Mouse (Mus musculus) forebrain, embryonic 14.5 days (tissue): ENCODE measurements around the gene Erp29. TPM values are rescaled to one million over a fixed set of nuclear protein-coding genes. Genes with fewer than 3 reads are reported as not detected.

ENCODE experiments used
- ATAC-seq: fragments of 200-750 bp; cut with Nextera tagmentation; 2 replicates; pipeline ENCODE4 v1.8.0; 2017; ENCODE audit warnings: mild to moderate bottlenecking, moderate library complexity
- DNase-seq: peaks from one replicate; pipeline ENCODE4 v3.0.0-alpha.2; 2015; ENCODE audit warnings: low spot score
- H3K27ac ChIP-seq: fragments of 300-500 bp; sonication (generic); 2 replicates; pipeline ENCODE4 v1.5.1; 2014; ENCODE audit warnings: low read depth, mild to moderate bottlenecking, control low read depth, low read length, moderate library complexity
- H3K27me3 ChIP-seq: fragments of 300-500 bp; sonication (generic); replicated peaks from 2 replicates; pipeline ENCODE4 v1.6.1; 2014; ENCODE audit warnings: low read length, control low read depth, mixed read lengths; ENCODE audit not compliant: control insufficient read depth, insufficient read depth
- H3K36me3 ChIP-seq: fragments of 300-500 bp; sonication (generic); 2 replicates; pipeline ENCODE4 v1.6.1; 2014; ENCODE audit warnings: low read length, control low read depth; ENCODE audit not compliant: control insufficient read depth, insufficient read depth
- H3K4me1 ChIP-seq: fragments of 300-500 bp; sonication (generic); 2 replicates; pipeline ENCODE4 v1.6.1; 2014; ENCODE audit warnings: antibody characterized with exemption, low read length, control low read depth; ENCODE audit not compliant: control insufficient read depth, insufficient read depth
- H3K4me2 ChIP-seq: fragments of 300-500 bp; sonication (generic); 2 replicates; pipeline ENCODE4 v1.6.1; 2014; ENCODE audit warnings: mild to moderate bottlenecking, control low read depth, low read length
- H3K4me3 ChIP-seq: fragments of 300-500 bp; sonication (generic); 2 replicates; pipeline ENCODE4 v1.5.1; 2014; ENCODE audit warnings: low read depth, low read length, control low read depth
- H3K9ac ChIP-seq: fragments of 300-500 bp; sonication (generic); 2 replicates; pipeline ENCODE4 v1.6.1; 2014; ENCODE audit warnings: mild to moderate bottlenecking, low read length, control low read depth, moderate library complexity
- H3K9me3 ChIP-seq: fragments of 300-500 bp; sonication (generic); replicated peaks from 2 replicates; pipeline ENCODE4 v1.6.1; 2016; ENCODE audit warnings: low read length, control low read depth, mixed read lengths; ENCODE audit not compliant: control insufficient read depth
- WGBS: fragments of 180-500 bp; shearing (Covaris S2); extraction: QIAGEN DNeasy Blood & Tissue Kit; methylation state at CpG from one replicate; pipeline ENCODE4 v1.1.7; 2014; 5-methylcytosine and 5-hydroxymethylcytosine counted together
- polyA plus RNA-seq: library from polyadenylated mRNA; unstranded; fragments of >200 nt; fragmentation: Nextera tagmentation; extraction: Ambion mirVana; gene quantifications from 2 replicates; pipeline ENCODE4 v1.2.1, GENCODE M21; 2014

The Erp29 gene
- polyA plus RNA-seq, 1 experiment from 2014 or later = 138 TPM

DNA sequence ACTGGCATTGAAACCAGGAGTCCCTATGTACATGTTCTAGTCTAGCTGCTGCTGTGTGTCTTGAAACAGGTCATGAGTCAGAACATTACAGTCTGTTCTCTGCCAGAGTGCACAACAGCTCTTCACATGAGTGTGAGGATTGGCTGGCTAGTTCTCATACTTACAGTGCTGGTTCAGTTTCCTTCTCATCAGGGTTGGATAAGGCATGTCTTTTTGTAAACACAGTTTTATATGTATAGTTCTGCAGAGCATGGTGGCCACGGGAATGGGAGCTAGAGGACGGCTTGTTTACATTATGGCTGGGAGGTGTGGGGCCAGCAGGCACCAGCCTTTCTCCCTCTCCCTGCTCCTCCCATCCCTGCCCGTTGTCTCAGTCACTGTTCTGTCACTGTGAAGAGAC lies 17.3 kb upstream of the Erp29 start:
- no peak overlapping the region for H3K9ac ChIP-seq

DNA sequence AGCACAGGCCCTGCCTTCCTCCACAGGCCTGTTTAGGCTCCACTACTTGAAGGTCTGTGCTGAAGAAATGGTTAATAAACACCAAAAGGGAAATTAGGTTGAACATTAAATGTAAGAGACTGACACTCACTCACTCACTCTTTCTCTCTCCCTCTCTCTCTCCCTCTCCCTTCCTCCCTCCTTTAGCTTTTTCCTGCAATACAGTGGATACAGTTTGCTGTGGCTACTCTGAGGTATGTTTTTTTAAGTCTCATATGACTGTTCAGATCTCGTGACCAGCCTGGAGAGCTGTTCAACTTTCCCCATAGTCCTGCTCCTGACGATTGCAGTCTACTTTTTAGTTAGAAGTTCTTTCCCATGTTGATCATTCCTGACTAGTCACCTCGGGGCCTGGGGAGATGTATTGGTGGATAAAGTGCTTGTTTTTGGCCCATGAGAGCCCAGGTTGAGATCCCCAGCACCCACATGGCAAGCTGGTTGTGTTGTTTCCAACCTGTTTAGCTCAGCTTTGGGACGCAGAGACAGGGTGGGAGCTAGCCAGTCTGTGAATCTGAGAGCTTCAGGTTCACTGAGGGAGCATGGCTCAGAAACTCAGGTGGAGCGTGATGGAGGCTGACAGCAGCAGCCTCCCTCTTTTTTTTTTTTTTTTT lies 11.4 kb upstream of the Erp29 start:
- H3K9me3 ChIP-seq = no peaks in the 10 kb centered on the region
- no peak overlapping the region for H3K9ac ChIP-seq
- no peak overlapping the region for H3K27ac ChIP-seq
- WGBS = 79% methylated on average over 5 of the region's 5 CpGs
- H3K27me3 ChIP-seq = no peaks in the 10 kb centered on the region
- ATAC-seq (no peak), DNase-seq (no peak)
- no peak overlapping the region for H3K4me2 ChIP-seq
- no peak overlapping the region for H3K4me3 ChIP-seq
- no peaks in the 10 kb centered on the region for H3K36me3 ChIP-seq
- no peaks in the 10 kb centered on the region for H3K4me1 ChIP-seq

More for the DNA sequence above, 17.3 kb upstream of the Erp29 start:
- no peak for ATAC-seq
- no peak for DNase-seq
- Histone ChIP-seq H3K27ac (no peak overlapping the region), H3K36me3 (no peaks in the 10 kb centered on the region), H3K4me2 (no peak overlapping the region), H3K4me3 (no peak overlapping the region), H3K4me1 (no peaks in the 10 kb centered on the region), H3K27me3 (no peaks in the 10 kb centered on the region), H3K9me3 (no peaks in the 10 kb centered on the region)
- 76% methylated on average over 3 of the region's 3 CpGs for WGBS

GRCm38 (mm10) chr5:121462967-121463366 lies 10.7 kb upstream of the Erp29 start:
- DNase-seq = no peak
- Histone ChIP-seq H3K4me3 (no peak overlapping the region), H3K4me2 (no peak overlapping the region), H3K36me3 (no peaks in the 10 kb centered on the region), H3K9ac (no peak overlapping the region), H3K9me3 (no peaks in the 10 kb centered on the region), H3K27me3 (no peaks in the 10 kb centered on the region), H3K4me1 (no peaks in the 10 kb centered on the region), H3K27ac (no peak overlapping the region)
- no peak for ATAC-seq
- WGBS = 58% methylated on average over 5 of the region's 5 CpGs

- Histone ChIP-seq H3K9me3 (no peaks in the 10 kb centered on the region), H3K4me2 (no peak overlapping the region), H3K4me3 (no peak overlapping the region), H3K36me3 (no peaks in the 10 kb centered on the region), H3K4me1 (no peaks in the 10 kb centered on the region), H3K27ac (no peak overlapping the region), H3K9ac (no peak overlapping the region), H3K27me3 (no peaks in the 10 kb centered on the region)
- ATAC-seq (no peak), DNase-seq (no peak)
- WGBS = 37% methylated on average over 1 of the region's 1 CpGs
These were observed 9.8 kb upstream of the Erp29 start for GRCm38 (mm10) chr5:121462171-121462502.

DNA sequence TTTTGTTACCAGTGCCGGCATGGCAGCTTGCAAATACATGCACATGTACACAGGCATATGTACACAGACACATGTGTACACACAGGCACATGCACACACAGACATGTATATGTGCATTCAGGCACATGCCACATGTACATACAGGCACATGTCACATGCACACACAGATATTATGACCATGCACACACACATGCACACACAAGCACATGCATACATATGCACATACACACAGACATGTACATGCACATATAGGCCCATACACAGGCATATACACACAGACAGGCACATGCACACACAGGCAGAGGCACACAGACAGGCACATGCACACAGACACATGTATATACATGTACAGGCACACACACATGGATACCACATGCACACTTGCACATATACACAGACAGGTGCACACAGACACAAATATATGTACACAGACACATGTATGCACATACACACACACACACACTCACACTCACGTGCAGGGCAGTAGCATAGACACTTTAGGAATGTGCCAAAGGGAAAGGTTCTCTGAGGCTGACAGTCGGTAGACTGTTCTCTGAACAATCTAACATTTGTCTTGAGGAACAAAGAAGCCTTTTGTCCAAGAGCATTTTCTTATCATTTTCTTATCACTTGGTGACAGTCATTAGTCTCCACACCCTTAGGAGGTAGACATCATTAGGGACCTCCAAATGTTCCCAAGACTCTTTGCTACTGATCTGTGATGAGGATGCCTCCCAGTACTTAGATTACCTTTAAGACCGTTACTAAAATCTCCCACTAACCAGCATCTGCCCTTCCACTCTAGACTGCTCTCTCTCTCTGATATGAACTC lies 9.2 kb upstream of the Erp29 start:
- Histone ChIP-seq H3K9ac (no peak overlapping the region), H3K4me3 (no peak overlapping the region), H3K9me3 (no peaks in the 10 kb centered on the region), H3K36me3 (no peaks in the 10 kb centered on the region), H3K27me3 (no peaks in the 10 kb centered on the region), H3K4me2 (no peak overlapping the region), H3K27ac (no peak overlapping the region), H3K4me1 (no peaks in the 10 kb centered on the region)
- DNase-seq = no peak
- WGBS = 75% methylated on average over 4 of the region's 4 CpGs
- ATAC-seq = no peak

GRCm38 (mm10) chr5:121455510-121456265 lies 3.4 kb upstream of the Erp29 start:
- H3K9ac ChIP-seq = no peak overlapping the region
- H3K27ac ChIP-seq = no peak overlapping the region
- H3K4me1 ChIP-seq = peaks cover 6% of the 10 kb centered on the region
- WGBS = 80% methylated on average over 9 of the region's 9 CpGs
- H3K36me3 ChIP-seq = no peaks in the 10 kb centered on the region
- no peak for ATAC-seq
- H3K4me2 ChIP-seq = no peak overlapping the region
- no peaks in the 10 kb centered on the region for H3K27me3 ChIP-seq
- H3K9me3 ChIP-seq = no peaks in the 10 kb centered on the region
- no peak for DNase-seq
- no peak overlapping the region for H3K4me3 ChIP-seq

GRCm38 (mm10) chr5:121454503-121454782 lies 2.1 kb upstream of the Erp29 start:
- no peak for ATAC-seq
- H3K9ac ChIP-seq = no peak overlapping the region
- no peak overlapping the region for H3K27ac ChIP-seq
- H3K4me2 ChIP-seq = no peak overlapping the region
- H3K4me3 ChIP-seq = no peak overlapping the region
- no peaks in the 10 kb centered on the region for H3K9me3 ChIP-seq
- peaks cover 5% of the 10 kb centered on the region for H3K36me3 ChIP-seq
- WGBS = 95% methylated on average over 3 of the region's 3 CpGs
- peaks cover 9% of the 10 kb centered on the region for H3K4me1 ChIP-seq
- H3K27me3 ChIP-seq = no peaks in the 10 kb centered on the region
- no peak for DNase-seq

GRCm38 (mm10) chr5:121453743-121454502 lies 1.6 kb upstream of the Erp29 start:
- Histone ChIP-seq H3K9me3 (no peaks in the 10 kb centered on the region), H3K4me2 (no peak overlapping the region), H3K4me1 (peaks cover 9% of the 10 kb centered on the region), H3K27me3 (no peaks in the 10 kb centered on the region), H3K27ac (no peak overlapping the region), H3K4me3 (no peak overlapping the region), H3K9ac (no peak overlapping the region), H3K36me3 (peaks cover 10% of the 10 kb centered on the region)
- 94% methylated on average over 13 of the region's 13 CpGs for WGBS
- no peak for ATAC-seq
- DNase-seq = no peak
